Mouse (Mus musculus) adrenal gland, postnatal 10 days (tissue): ENCODE measurements around the gene Pakap. TPM values are rescaled to one million over a fixed set of nuclear protein-coding genes. Genes with fewer than 3 reads are reported as not detected.

Experiments
- DNase-seq: peaks from one replicate; pipeline ENCODE4 v3.0.0; 2021; ENCODE audit warnings: mixed read lengths
- total RNA-seq, 2 experiments: library from RNA; stranded (reverse); gene quantifications; 2 replicates each; pipeline ENCODE4 v1.2.3; 2021

Pakap gene
- total RNA-seq, 2 experiments from 2014 or later, result 41.1 to 45.9 TPM

GRCm38 (mm10) chr4:57720869-57721361 is 152.9 kb downstream of the Pakap start:
- no peak for DNase-seq

GRCm38 (mm10) chr4:57722296-57722695 is 154.3 kb downstream of the Pakap start:
- no peak for DNase-seq

GRCm38 (mm10) chr4:57723659-57724058 is 155.7 kb downstream of the Pakap start:
- DNase-seq, result no peak

GRCm38 (mm10) chr4:57725569-57725968 is 157.6 kb downstream of the Pakap start:
- no peak for DNase-seq

GRCm38 (mm10) chr4:57728611-57729183 is 160.7 kb downstream of the Pakap start:
- peak; percentile 47 for DNase-seq

GRCm38 (mm10) chr4:57730047-57730446 is 162.1 kb downstream of the Pakap start:
- no peak for DNase-seq

- DNase-seq, result peak; percentile 47
Measured at GRCm38 (mm10) chr4:57730801-57731598, 163.0 kb downstream of the Pakap start.

- DNase-seq, result no peak
Measured at GRCm38 (mm10) chr4:57732351-57732750, 164.4 kb downstream of the Pakap start.

- peak; percentile 68 for DNase-seq
Measured at GRCm38 (mm10) chr4:57733445-57733844, 165.5 kb downstream of the Pakap start.

GRCm38 (mm10) chr4:57735426-57735825 is 167.4 kb downstream of the Pakap start:
- peak; percentile 62 for DNase-seq

GRCm38 (mm10) chr4:57738856-57739552 is 171.0 kb downstream of the Pakap start:
- peak; percentile 47 for DNase-seq

- DNase-seq, result no peak
Measured at GRCm38 (mm10) chr4:57743325-57743929, 175.4 kb downstream of the Pakap start.

- DNase-seq, result no peak
Measured at GRCm38 (mm10) chr4:57750651-57751050, 182.7 kb downstream of the Pakap start.

- DNase-seq, result no peak
Measured at GRCm38 (mm10) chr4:57751054-57751453, 183.1 kb downstream of the Pakap start.

GRCm38 (mm10) chr4:57751566-57751965 is 183.6 kb downstream of the Pakap start:
- peak; percentile 39 for DNase-seq

- DNase-seq, result no peak
Measured at GRCm38 (mm10) chr4:57755085-57755484, 187.1 kb downstream of the Pakap start.

- DNase-seq, result peak; percentile 40
Measured at GRCm38 (mm10) chr4:57757997-57758396, 190.0 kb downstream of the Pakap start.

- peak; percentile 23 for DNase-seq
Measured at GRCm38 (mm10) chr4:57762424-57762823, 194.4 kb downstream of the Pakap start.

- no peak for DNase-seq
Measured at GRCm38 (mm10) chr4:57764392-57764791, 196.4 kb downstream of the Pakap start.

GRCm38 (mm10) chr4:57764926-57765325 is 196.9 kb downstream of the Pakap start:
- DNase-seq, result no peak

GRCm38 (mm10) chr4:57765806-57766205 is 197.8 kb downstream of the Pakap start:
- no peak for DNase-seq

- DNase-seq, result no peak
Measured at GRCm38 (mm10) chr4:57769007-57769406, 201.0 kb downstream of the Pakap start.
